Mouse (Mus musculus): Measurements from ENCODE around the gene Grb10. TPM values are rescaled to one million over a fixed set of nuclear protein-coding genes. Genes with fewer than 3 reads are reported as not detected.

The Grb10 gene
- polyA plus RNA-seq, 1 experiment, result 7.2 TPM

- no peak overlapping the region for H3K4me3 ChIP-seq (replicated peaks)
- H3K27me3 ChIP-seq (replicated peaks), result peaks cover 50% of the 10 kb centered on the region
These were observed 5.8 kb upstream of the Grb10 start for GRCm38 (mm10) chr11:12044245-12044644.

GRCm38 (mm10) chr11:12041787-12042186 lies 3.3 kb upstream of the Grb10 start:
- H3K9me3 ChIP-seq, result no peaks in the 10 kb centered on the region
- H3K27me3 ChIP-seq (replicated peaks), result peaks cover 67% of the 10 kb centered on the region
- TF ChIP-seq FLI1 (IDR thresholded peaks at IDR 0.05; ENCODE audit: low read length), result no peak
- TF ChIP-seq GATA1 (IDR thresholded peaks at IDR 0.05; ENCODE audit: borderline replicate concordance, low read length), result no peak
- no peak overlapping the region for H3K4me3 ChIP-seq (replicated peaks)
- no peaks in the 10 kb centered on the region for H3K36me3 ChIP-seq (replicated peaks; ENCODE audit: low read length)
- peaks cover 9% of the 10 kb centered on the region for H3K4me1 ChIP-seq

More at GRCm38 (mm10) chr11:12044245-12044644, 5.8 kb upstream of the Grb10 start:
- H3K9me3 ChIP-seq, result no peaks in the 10 kb centered on the region
- no peaks in the 10 kb centered on the region for H3K4me1 ChIP-seq
- H3K36me3 ChIP-seq (replicated peaks; ENCODE audit: low read length), result no peaks in the 10 kb centered on the region
- TF ChIP-seq GATA1 (IDR thresholded peaks at IDR 0.05; ENCODE audit: borderline replicate concordance, low read length) (no peak), FLI1 (IDR thresholded peaks at IDR 0.05; ENCODE audit: low read length) (no peak)

GRCm38 (mm10) chr11:12041379-12041778 lies 2.9 kb upstream of the Grb10 start:
- peaks cover 9% of the 10 kb centered on the region for H3K4me1 ChIP-seq
- H3K4me3 ChIP-seq (replicated peaks), result no peak overlapping the region
- H3K9me3 ChIP-seq, result no peaks in the 10 kb centered on the region
- H3K27me3 ChIP-seq (replicated peaks), result peaks cover 67% of the 10 kb centered on the region
- H3K36me3 ChIP-seq (replicated peaks; ENCODE audit: low read length), result no peaks in the 10 kb centered on the region
- TF ChIP-seq GATA1 (IDR thresholded peaks at IDR 0.05; ENCODE audit: borderline replicate concordance, low read length) (no peak), FLI1 (IDR thresholded peaks at IDR 0.05; ENCODE audit: low read length) (no peak)

GRCm38 (mm10) chr11:12040391-12040790 lies 1.9 kb upstream of the Grb10 start:
- Histone ChIP-seq H3K36me3 (replicated peaks; ENCODE audit: low read length) (no peaks in the 10 kb centered on the region), H3K9me3 (no peaks in the 10 kb centered on the region), H3K4me3 (replicated peaks) (no peak overlapping the region), H3K4me1 (peaks cover 10% of the 10 kb centered on the region), H3K27me3 (replicated peaks) (peaks cover 71% of the 10 kb centered on the region)
- TF ChIP-seq FLI1 (IDR thresholded peaks at IDR 0.05; ENCODE audit: low read length), result no peak
- no peak for TF ChIP-seq GATA1 (IDR thresholded peaks at IDR 0.05; ENCODE audit: borderline replicate concordance, low read length)

- Histone ChIP-seq H3K36me3 (replicated peaks; ENCODE audit: low read length) (no peaks in the 10 kb centered on the region), H3K9me3 (no peaks in the 10 kb centered on the region), H3K4me1 (peaks cover 14% of the 10 kb centered on the region), H3K4me3 (replicated peaks) (no peak overlapping the region), H3K27me3 (replicated peaks) (peaks cover 74% of the 10 kb centered on the region)
- no peak for TF ChIP-seq FLI1 (IDR thresholded peaks at IDR 0.05; ENCODE audit: low read length)
- no peak for TF ChIP-seq GATA1 (IDR thresholded peaks at IDR 0.05; ENCODE audit: borderline replicate concordance, low read length)
These were observed 1.3 kb upstream of the Grb10 start for GRCm38 (mm10) chr11:12039748-12040147.

- H3K4me1 ChIP-seq, result peaks cover 14% of the 10 kb centered on the region
- no peak overlapping the region for H3K4me3 ChIP-seq (replicated peaks)
- no peaks in the 10 kb centered on the region for H3K36me3 ChIP-seq (replicated peaks; ENCODE audit: low read length)
- H3K27me3 ChIP-seq (replicated peaks), result peaks cover 77% of the 10 kb centered on the region
- H3K9me3 ChIP-seq, result no peaks in the 10 kb centered on the region
- no peak for TF ChIP-seq FLI1 (IDR thresholded peaks at IDR 0.05; ENCODE audit: low read length)
- no peak for TF ChIP-seq GATA1 (IDR thresholded peaks at IDR 0.05; ENCODE audit: borderline replicate concordance, low read length)
These were observed 615 bp upstream of the Grb10 start for GRCm38 (mm10) chr11:12039098-12039497.

GRCm38 (mm10) chr11:12037689-12038469 lies 604 bp downstream of the Grb10 start:
- H3K4me3 ChIP-seq (replicated peaks), result peak overlapping the region; percentile 93
- H3K9me3 ChIP-seq, result no peaks in the 10 kb centered on the region
- H3K27me3 ChIP-seq (replicated peaks), result peaks cover 76% of the 10 kb centered on the region
- TF ChIP-seq GATA1 (IDR thresholded peaks at IDR 0.05; ENCODE audit: borderline replicate concordance, low read length) (no peak), FLI1 (IDR thresholded peaks at IDR 0.05; ENCODE audit: low read length) (no peak)
- H3K36me3 ChIP-seq (replicated peaks; ENCODE audit: low read length), result no peaks in the 10 kb centered on the region
- peaks cover 19% of the 10 kb centered on the region for H3K4me1 ChIP-seq

GRCm38 (mm10) chr11:12037075-12037686 lies 1.3 kb downstream of the Grb10 start:
- Histone ChIP-seq H3K4me1 (peaks cover 23% of the 10 kb centered on the region), H3K27me3 (replicated peaks) (peaks cover 76% of the 10 kb centered on the region), H3K36me3 (replicated peaks; ENCODE audit: low read length) (no peaks in the 10 kb centered on the region), H3K9me3 (no peaks in the 10 kb centered on the region), H3K4me3 (replicated peaks) (peak overlapping the region; percentile 93)
- TF ChIP-seq GATA1 (IDR thresholded peaks at IDR 0.05; ENCODE audit: borderline replicate concordance, low read length) (no peak), FLI1 (IDR thresholded peaks at IDR 0.05; ENCODE audit: low read length) (no peak)

GRCm38 (mm10) chr11:12035916-12036910 lies 2.3 kb downstream of the Grb10 start:
- peaks cover 28% of the 10 kb centered on the region for H3K4me1 ChIP-seq
- no peak for TF ChIP-seq GATA1 (IDR thresholded peaks at IDR 0.05; ENCODE audit: borderline replicate concordance, low read length)
- TF ChIP-seq FLI1 (IDR thresholded peaks at IDR 0.05; ENCODE audit: low read length), result no peak
- peak overlapping the region; percentile 93 for H3K4me3 ChIP-seq (replicated peaks)
- no peaks in the 10 kb centered on the region for H3K9me3 ChIP-seq
- peaks cover 77% of the 10 kb centered on the region for H3K27me3 ChIP-seq (replicated peaks)
- no peaks in the 10 kb centered on the region for H3K36me3 ChIP-seq (replicated peaks; ENCODE audit: low read length)

Measured in megakaryocyte, embryonic 14.5 days (primary cell).